Mouse (Mus musculus): ENCODE measurements around the gene Slc32a1. TPM values are rescaled to one million over a fixed set of nuclear protein-coding genes. Genes with fewer than 3 reads are reported as not detected.

The Slc32a1 gene
- polyA plus RNA-seq, 1 experiment: 0.02 TPM

DNA sequence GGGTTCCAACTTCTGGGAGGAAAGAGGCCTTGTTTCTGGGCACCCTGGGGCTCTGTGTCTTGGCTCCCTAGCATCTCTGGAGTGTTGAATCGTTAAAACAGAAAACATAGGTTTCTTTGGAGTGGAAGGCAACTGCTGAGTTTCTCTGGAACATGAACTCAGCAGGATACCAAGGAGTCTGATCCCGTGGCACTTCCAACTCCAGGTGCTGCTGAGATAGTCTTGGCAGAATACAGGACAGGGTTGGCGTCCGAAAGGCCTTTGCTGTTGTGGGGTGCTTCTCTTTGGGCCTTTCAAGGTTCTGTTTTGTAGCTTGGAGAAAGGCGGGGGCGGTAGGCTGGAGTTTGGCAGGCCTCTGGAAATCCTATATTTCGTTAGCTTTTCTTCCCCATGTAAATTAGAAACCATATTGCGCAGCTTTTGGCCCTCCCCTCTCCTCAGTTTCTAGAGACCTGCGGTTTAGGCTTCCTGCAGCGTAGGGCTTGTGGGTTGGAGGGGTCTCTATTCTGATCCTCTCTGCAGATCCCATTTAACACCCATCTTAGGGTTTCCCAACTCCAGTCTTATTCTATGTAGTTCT is 2.2 kb downstream of the Slc32a1 start:
- no peaks in the 10 kb centered on the region for H3K36me3 ChIP-seq (ENCODE audit: control insufficient read depth, insufficient read depth, low read length)
- TF ChIP-seq POLR2A (IDR thresholded peaks at IDR 0.05; ENCODE audit: low read depth, low read length): no peak
- TF ChIP-seq CTCF (IDR thresholded peaks at IDR 0.05; ENCODE audit: extremely low read depth, insufficient read depth, insufficient read length, insufficient replicate concordance): no peak
- H3K4me3 ChIP-seq (ENCODE audit: extremely low read depth, insufficient read depth, insufficient read length): no peak overlapping the region; the same call in 1 of the 2 replicates
- WGBS: 16% methylated on average over 10 of the region's 10 CpGs
- peaks cover 47% of the 10 kb centered on the region for H3K27me3 ChIP-seq (ENCODE audit: control insufficient read depth, insufficient read depth, low read length)
- no peak overlapping the region for H3K27ac ChIP-seq (ENCODE audit: insufficient read depth, low read length)
- no peak for DNase-seq (ENCODE audit: low read depth in 1 of 2, low spot score in 2 of 2)
- peaks cover 6% of the 10 kb centered on the region for H3K4me1 ChIP-seq (ENCODE audit: control insufficient read depth, insufficient read depth, insufficient read length)

DNA sequence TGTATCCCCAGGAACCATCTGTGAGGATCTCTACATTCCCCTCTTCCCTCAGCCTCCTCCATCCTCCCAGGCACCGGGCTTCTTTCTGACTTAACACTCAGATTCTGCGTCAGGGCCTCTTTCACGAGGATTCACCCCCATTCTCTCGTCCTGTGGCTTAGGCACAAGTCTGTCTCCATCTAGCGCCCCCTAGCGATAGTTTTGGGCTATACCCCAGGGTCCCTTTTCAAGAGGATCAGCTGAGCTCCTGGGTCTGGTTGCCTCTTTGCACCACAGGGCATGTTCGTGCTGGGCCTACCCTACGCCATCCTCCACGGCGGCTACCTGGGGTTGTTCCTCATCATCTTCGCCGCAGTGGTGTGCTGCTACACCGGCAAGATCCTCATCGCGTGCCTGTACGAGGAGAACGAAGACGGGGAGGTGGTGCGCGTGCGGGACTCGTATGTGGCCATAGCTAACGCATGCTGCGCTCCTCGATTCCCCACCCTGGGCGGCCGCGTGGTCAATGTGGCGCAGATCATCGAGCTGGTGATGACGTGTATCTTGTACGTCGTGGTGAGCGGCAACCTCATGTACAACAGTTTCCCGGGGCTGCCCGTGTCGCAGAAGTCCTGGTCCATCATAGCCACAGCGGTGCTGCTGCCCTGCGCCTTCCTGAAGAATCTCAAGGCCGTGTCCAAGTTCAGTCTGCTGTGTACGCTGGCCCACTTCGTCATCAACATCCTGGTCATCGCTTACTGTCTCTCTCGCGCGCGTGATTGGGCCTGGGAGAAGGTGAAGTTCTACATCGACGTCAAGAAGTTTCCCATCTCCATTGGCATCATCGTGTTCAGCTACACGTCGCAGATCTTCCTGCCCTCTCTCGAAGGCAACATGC is 3.2 kb downstream of the Slc32a1 start:
- no peaks in the 10 kb centered on the region for H3K36me3 ChIP-seq (ENCODE audit: control insufficient read depth, insufficient read depth, low read length)
- WGBS: 10% methylated on average over 53 of the region's 53 CpGs
- H3K4me1 ChIP-seq (ENCODE audit: control insufficient read depth, insufficient read depth, insufficient read length): peaks cover 6% of the 10 kb centered on the region
- H3K27ac ChIP-seq (ENCODE audit: insufficient read depth, low read length): no peak overlapping the region
- no peak overlapping the region for H3K4me3 ChIP-seq (ENCODE audit: extremely low read depth, insufficient read depth, insufficient read length)
- TF ChIP-seq POLR2A (IDR thresholded peaks at IDR 0.05; ENCODE audit: low read depth, low read length) (no peak), CTCF (IDR thresholded peaks at IDR 0.05; ENCODE audit: extremely low read depth, insufficient read depth, insufficient read length, insufficient replicate concordance) (peak; percentile 54; the same call in 1 of the 2 replicates)
- peak; percentile 60 to 61 for DNase-seq (ENCODE audit: low read depth in 1 of 2, low spot score in 2 of 2)
- H3K27me3 ChIP-seq (ENCODE audit: control insufficient read depth, insufficient read depth, low read length): peaks cover 47% of the 10 kb centered on the region

DNA sequence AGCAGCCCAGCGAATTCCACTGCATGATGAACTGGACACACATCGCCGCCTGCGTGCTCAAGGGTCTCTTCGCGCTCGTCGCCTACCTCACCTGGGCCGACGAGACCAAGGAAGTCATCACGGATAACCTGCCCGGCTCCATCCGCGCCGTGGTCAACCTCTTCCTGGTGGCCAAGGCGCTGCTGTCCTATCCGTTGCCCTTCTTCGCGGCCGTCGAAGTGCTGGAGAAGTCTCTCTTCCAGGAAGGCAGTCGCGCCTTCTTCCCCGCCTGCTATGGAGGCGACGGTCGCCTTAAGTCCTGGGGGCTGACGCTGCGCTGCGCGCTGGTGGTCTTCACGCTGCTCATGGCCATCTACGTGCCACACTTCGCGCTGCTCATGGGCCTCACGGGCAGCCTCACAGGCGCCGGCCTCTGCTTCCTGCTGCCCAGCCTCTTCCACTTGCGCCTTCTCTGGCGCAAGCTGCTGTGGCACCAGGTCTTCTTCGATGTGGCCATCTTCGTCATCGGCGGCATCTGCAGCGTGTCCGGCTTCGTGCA is 3.9 kb downstream of the Slc32a1 start:
- Histone ChIP-seq H3K4me3 (ENCODE audit: extremely low read depth, insufficient read depth, insufficient read length) (no peak overlapping the region), H3K27ac (ENCODE audit: insufficient read depth, low read length) (no peak overlapping the region), H3K27me3 (ENCODE audit: control insufficient read depth, insufficient read depth, low read length) (peaks cover 45% of the 10 kb centered on the region), H3K36me3 (ENCODE audit: control insufficient read depth, insufficient read depth, low read length) (no peaks in the 10 kb centered on the region), H3K4me1 (ENCODE audit: control insufficient read depth, insufficient read depth, insufficient read length) (peaks cover 6% of the 10 kb centered on the region)
- TF ChIP-seq CTCF (IDR thresholded peaks at IDR 0.05; ENCODE audit: extremely low read depth, insufficient read depth, insufficient read length, insufficient replicate concordance) (no peak), POLR2A (IDR thresholded peaks at IDR 0.05; ENCODE audit: low read depth, low read length) (no peak)
- no peak for DNase-seq (ENCODE audit: low read depth in 1 of 2, low spot score in 2 of 2)
- 6% methylated on average over 47 of the region's 47 CpGs for WGBS

DNA sequence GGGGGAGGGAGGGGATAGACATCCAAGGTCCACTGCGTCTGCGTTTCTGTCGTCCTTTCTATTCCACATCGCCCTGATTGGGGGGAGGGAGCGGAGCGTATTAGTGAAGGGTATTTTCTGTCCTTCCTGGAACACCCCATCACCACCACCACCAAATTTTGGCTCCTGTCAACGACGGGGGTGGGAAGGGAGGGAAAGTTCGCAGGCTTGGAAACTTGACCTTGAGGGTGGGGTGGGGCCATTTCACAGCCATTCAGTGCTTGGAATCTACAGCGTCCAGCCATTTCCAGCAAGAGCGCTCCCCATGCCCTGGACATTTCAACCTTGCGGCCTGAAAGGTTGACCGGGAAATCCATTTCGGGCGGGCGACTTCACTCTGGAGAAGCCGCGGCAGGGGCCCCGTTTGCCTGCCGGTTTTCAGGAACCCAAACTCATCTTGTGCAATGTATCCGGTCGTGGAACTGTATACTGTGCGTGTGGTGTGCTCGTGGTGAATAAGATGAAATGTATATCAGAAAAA is 4.7 kb downstream of the Slc32a1 start:
- H3K36me3 ChIP-seq (ENCODE audit: control insufficient read depth, insufficient read depth, low read length): no peaks in the 10 kb centered on the region
- H3K27ac ChIP-seq (ENCODE audit: insufficient read depth, low read length): no peak overlapping the region
- TF ChIP-seq CTCF (IDR thresholded peaks at IDR 0.05; ENCODE audit: extremely low read depth, insufficient read depth, insufficient read length, insufficient replicate concordance): no peak
- no peak for TF ChIP-seq POLR2A (IDR thresholded peaks at IDR 0.05; ENCODE audit: low read depth, low read length)
- peaks cover 43% of the 10 kb centered on the region for H3K27me3 ChIP-seq (ENCODE audit: control insufficient read depth, insufficient read depth, low read length)
- H3K4me1 ChIP-seq (ENCODE audit: control insufficient read depth, insufficient read depth, insufficient read length): peaks cover 6% of the 10 kb centered on the region
- no peak for DNase-seq (ENCODE audit: low read depth in 1 of 2, low spot score in 2 of 2)
- WGBS: 4% methylated on average over 24 of the region's 24 CpGs
- no peak overlapping the region for H3K4me3 ChIP-seq (ENCODE audit: extremely low read depth, insufficient read depth, insufficient read length)

DNA sequence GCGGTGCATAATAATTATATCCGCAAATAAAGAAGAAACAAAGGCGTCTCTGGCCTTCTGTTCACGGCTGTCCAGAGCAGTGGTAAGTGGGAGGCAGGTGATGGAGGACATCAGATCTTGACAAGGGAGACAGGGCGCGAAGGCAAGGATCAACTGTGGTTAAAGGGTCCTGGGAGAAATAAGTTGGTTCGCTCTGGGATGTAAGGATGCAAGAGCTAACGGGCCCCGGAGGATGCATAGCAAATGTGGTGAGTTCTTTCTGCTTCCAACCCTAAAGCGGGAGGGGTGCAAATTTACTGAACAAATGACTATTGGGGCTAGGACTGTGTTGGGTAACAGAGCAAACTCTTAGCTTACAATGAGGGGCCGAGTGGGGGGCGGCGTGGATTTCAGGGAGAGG is 5.1 kb downstream of the Slc32a1 start:
- 9% methylated on average over 13 of the region's 13 CpGs for WGBS
- H3K4me1 ChIP-seq (ENCODE audit: control insufficient read depth, insufficient read depth, insufficient read length): peaks cover 6% of the 10 kb centered on the region
- DNase-seq (ENCODE audit: low read depth in 1 of 2, low spot score in 2 of 2): no peak
- no peak overlapping the region for H3K27ac ChIP-seq (ENCODE audit: insufficient read depth, low read length)
- no peaks in the 10 kb centered on the region for H3K36me3 ChIP-seq (ENCODE audit: control insufficient read depth, insufficient read depth, low read length)
- H3K27me3 ChIP-seq (ENCODE audit: control insufficient read depth, insufficient read depth, low read length): peaks cover 39% of the 10 kb centered on the region
- no peak overlapping the region for H3K4me3 ChIP-seq (ENCODE audit: extremely low read depth, insufficient read depth, insufficient read length)
- no peak for TF ChIP-seq POLR2A (IDR thresholded peaks at IDR 0.05; ENCODE audit: low read depth, low read length)
- no peak for TF ChIP-seq CTCF (IDR thresholded peaks at IDR 0.05; ENCODE audit: extremely low read depth, insufficient read depth, insufficient read length, insufficient replicate concordance)

DNA sequence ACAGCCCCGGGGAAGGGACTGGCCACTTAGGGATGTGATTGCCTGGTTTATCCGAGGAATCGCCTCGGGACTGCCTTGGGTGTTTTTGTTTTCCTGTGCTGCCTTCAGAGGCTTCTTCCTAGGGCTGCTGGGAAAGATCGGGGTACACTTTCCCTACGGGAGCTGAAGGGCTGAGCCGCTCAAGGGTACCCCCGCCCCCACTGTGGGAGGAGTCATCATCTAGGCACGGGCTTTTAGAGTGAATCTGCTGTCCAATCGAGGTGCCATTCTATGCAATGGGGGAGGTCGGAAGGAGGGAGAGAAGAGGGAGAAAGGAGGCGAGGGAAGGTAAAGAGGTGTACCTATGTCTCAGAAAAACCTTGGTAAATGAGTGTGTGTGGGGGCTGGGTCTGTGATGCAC is 5.7 kb downstream of the Slc32a1 start:
- H3K27ac ChIP-seq (ENCODE audit: insufficient read depth, low read length): no peak overlapping the region
- no peaks in the 10 kb centered on the region for H3K36me3 ChIP-seq (ENCODE audit: control insufficient read depth, insufficient read depth, low read length)
- H3K27me3 ChIP-seq (ENCODE audit: control insufficient read depth, insufficient read depth, low read length): peaks cover 33% of the 10 kb centered on the region
- DNase-seq (ENCODE audit: low read depth in 1 of 2, low spot score in 2 of 2): no peak
- peaks cover 6% of the 10 kb centered on the region for H3K4me1 ChIP-seq (ENCODE audit: control insufficient read depth, insufficient read depth, insufficient read length)
- WGBS: 5% methylated on average over 12 of the region's 12 CpGs
- no peak overlapping the region for H3K4me3 ChIP-seq (ENCODE audit: extremely low read depth, insufficient read depth, insufficient read length)
- no peak for TF ChIP-seq POLR2A (IDR thresholded peaks at IDR 0.05; ENCODE audit: low read depth, low read length)
- TF ChIP-seq CTCF (IDR thresholded peaks at IDR 0.05; ENCODE audit: extremely low read depth, insufficient read depth, insufficient read length, insufficient replicate concordance): no peak
